Mouse (Mus musculus): ENCODE measurements around the gene Cep57. TPM values are rescaled to one million over a fixed set of nuclear protein-coding genes. Genes with fewer than 3 reads are reported as not detected.

The Cep57 gene
- polyA plus RNA-seq (2014; fragmentation: Nextera tagmentation; extraction: Ambion mirVana): 41.1 and 41.5 TPM in 2 replicates

- DNase-seq (ENCODE audit: low spot score) (peak; percentile 100), ATAC-seq (ENCODE audit: low read depth) (peak; percentile 92)
- Histone ChIP-seq H3K4me1 (ENCODE audit: control insufficient read depth, insufficient read depth, low read length) (peaks cover 19% of the 10 kb centered on the region), H3K4me2 (ENCODE audit: low read depth, low read length) (peak within 1 kb of the TSS; percentile 90), H3K36me3 (ENCODE audit: control insufficient read depth, insufficient read depth, low read length) (peaks cover 23% of the 10 kb centered on the region), H3K27me3 (replicated peaks; ENCODE audit: control insufficient read depth, insufficient read depth, low read length) (no peaks in the 10 kb centered on the region), H3K4me3 (ENCODE audit: low read depth, low read length) (peak within 1 kb of the TSS; percentile 85), H3K9ac (ENCODE audit: low read depth, low read length) (peak within 1 kb of the TSS; percentile 94), H3K27ac (replicated peaks; ENCODE audit: low read depth, low read length) (peak within 1 kb of the TSS; percentile 99), H3K9me3 (ENCODE audit: control insufficient read depth, low read length) (no peaks in the 10 kb centered on the region)
- 0% methylated on average over 38 of the region's 44 CpGs for WGBS
These were observed at the start of gene Cep57 for GRCm38 (mm10) chr9:13826832-13827405. Cep57 (minus strand) TSS chr9:13827107.

- Histone ChIP-seq H3K4me3 (ENCODE audit: low read depth, low read length) (no peak overlapping the region), H3K27ac (replicated peaks; ENCODE audit: low read depth, low read length) (no peak overlapping the region), H3K4me2 (ENCODE audit: low read depth, low read length) (no peak overlapping the region), H3K36me3 (ENCODE audit: control insufficient read depth, insufficient read depth, low read length) (no peaks in the 10 kb centered on the region), H3K9me3 (ENCODE audit: control insufficient read depth, low read length) (no peaks in the 10 kb centered on the region), H3K4me1 (ENCODE audit: control insufficient read depth, insufficient read depth, low read length) (no peaks in the 10 kb centered on the region), H3K27me3 (replicated peaks; ENCODE audit: control insufficient read depth, insufficient read depth, low read length) (no peaks in the 10 kb centered on the region), H3K9ac (ENCODE audit: low read depth, low read length) (no peak overlapping the region)
- DNase-seq (ENCODE audit: low spot score) (no peak), ATAC-seq (ENCODE audit: low read depth) (no peak)
- WGBS: 45% methylated on average over 2 of the region's 2 CpGs
These were observed 48.4 kb upstream of the Cep57 start for GRCm38 (mm10) chr9:13875340-13875739.

- WGBS: 42% methylated on average over 2 of the region's 2 CpGs
- Histone ChIP-seq H3K27ac (replicated peaks; ENCODE audit: low read depth, low read length) (no peak overlapping the region), H3K9me3 (ENCODE audit: control insufficient read depth, low read length) (no peaks in the 10 kb centered on the region), H3K9ac (ENCODE audit: low read depth, low read length) (no peak overlapping the region), H3K27me3 (replicated peaks; ENCODE audit: control insufficient read depth, insufficient read depth, low read length) (no peaks in the 10 kb centered on the region), H3K36me3 (ENCODE audit: control insufficient read depth, insufficient read depth, low read length) (no peaks in the 10 kb centered on the region), H3K4me3 (ENCODE audit: low read depth, low read length) (no peak overlapping the region), H3K4me1 (ENCODE audit: control insufficient read depth, insufficient read depth, low read length) (no peaks in the 10 kb centered on the region), H3K4me2 (ENCODE audit: low read depth, low read length) (no peak overlapping the region)
- DNase-seq (ENCODE audit: low spot score) (peak; percentile 32), ATAC-seq (ENCODE audit: low read depth) (no peak)
These were observed 47.5 kb upstream of the Cep57 start for GRCm38 (mm10) chr9:13874359-13874758.

- 88% methylated on average over 7 of the region's 7 CpGs for WGBS
- no peaks in the 10 kb centered on the region for H3K36me3 ChIP-seq (ENCODE audit: control insufficient read depth, insufficient read depth, low read length)
- no peaks in the 10 kb centered on the region for H3K27me3 ChIP-seq (replicated peaks; ENCODE audit: control insufficient read depth, insufficient read depth, low read length)
- no peak for DNase-seq (ENCODE audit: low spot score)
- no peak overlapping the region for H3K27ac ChIP-seq (replicated peaks; ENCODE audit: low read depth, low read length)
- H3K4me3 ChIP-seq (ENCODE audit: low read depth, low read length): no peak overlapping the region
- H3K4me1 ChIP-seq (ENCODE audit: control insufficient read depth, insufficient read depth, low read length): no peaks in the 10 kb centered on the region
- H3K4me2 ChIP-seq (ENCODE audit: low read depth, low read length): no peak overlapping the region
- H3K9me3 ChIP-seq (ENCODE audit: control insufficient read depth, low read length): no peaks in the 10 kb centered on the region
- no peak overlapping the region for H3K9ac ChIP-seq (ENCODE audit: low read depth, low read length)
- no peak for ATAC-seq (ENCODE audit: low read depth)
These were observed 44.7 kb upstream of the Cep57 start for GRCm38 (mm10) chr9:13871631-13872030.

- no peak overlapping the region for H3K9ac ChIP-seq (ENCODE audit: low read depth, low read length)
- WGBS: 67% methylated on average over 2 of the region's 2 CpGs
- no peak for ATAC-seq (ENCODE audit: low read depth)
- no peak overlapping the region for H3K4me2 ChIP-seq (ENCODE audit: low read depth, low read length)
- no peaks in the 10 kb centered on the region for H3K9me3 ChIP-seq (ENCODE audit: control insufficient read depth, low read length)
- DNase-seq (ENCODE audit: low spot score): no peak
- H3K27me3 ChIP-seq (replicated peaks; ENCODE audit: control insufficient read depth, insufficient read depth, low read length): no peaks in the 10 kb centered on the region
- no peak overlapping the region for H3K4me3 ChIP-seq (ENCODE audit: low read depth, low read length)
- H3K4me1 ChIP-seq (ENCODE audit: control insufficient read depth, insufficient read depth, low read length): no peaks in the 10 kb centered on the region
- no peaks in the 10 kb centered on the region for H3K36me3 ChIP-seq (ENCODE audit: control insufficient read depth, insufficient read depth, low read length)
- no peak overlapping the region for H3K27ac ChIP-seq (replicated peaks; ENCODE audit: low read depth, low read length)
These were observed 40.7 kb upstream of the Cep57 start for GRCm38 (mm10) chr9:13867646-13868045.

- no peak overlapping the region for H3K9ac ChIP-seq (ENCODE audit: low read depth, low read length)
- no peak overlapping the region for H3K4me2 ChIP-seq (ENCODE audit: low read depth, low read length)
- ATAC-seq (ENCODE audit: low read depth) (no peak), DNase-seq (ENCODE audit: low spot score) (no peak)
- no peaks in the 10 kb centered on the region for H3K4me1 ChIP-seq (ENCODE audit: control insufficient read depth, insufficient read depth, low read length)
- no peaks in the 10 kb centered on the region for H3K27me3 ChIP-seq (replicated peaks; ENCODE audit: control insufficient read depth, insufficient read depth, low read length)
- WGBS: 68% methylated on average over 4 of the region's 4 CpGs
- no peaks in the 10 kb centered on the region for H3K36me3 ChIP-seq (ENCODE audit: control insufficient read depth, insufficient read depth, low read length)
- no peak overlapping the region for H3K27ac ChIP-seq (replicated peaks; ENCODE audit: low read depth, low read length)
- H3K4me3 ChIP-seq (ENCODE audit: low read depth, low read length): no peak overlapping the region
- H3K9me3 ChIP-seq (ENCODE audit: control insufficient read depth, low read length): no peaks in the 10 kb centered on the region
These were observed 29.9 kb upstream of the Cep57 start for GRCm38 (mm10) chr9:13856777-13857176.

- Histone ChIP-seq H3K36me3 (ENCODE audit: control insufficient read depth, insufficient read depth, low read length) (no peaks in the 10 kb centered on the region), H3K27me3 (replicated peaks; ENCODE audit: control insufficient read depth, insufficient read depth, low read length) (no peaks in the 10 kb centered on the region), H3K4me3 (ENCODE audit: low read depth, low read length) (no peak overlapping the region), H3K27ac (replicated peaks; ENCODE audit: low read depth, low read length) (no peak overlapping the region), H3K9me3 (ENCODE audit: control insufficient read depth, low read length) (no peaks in the 10 kb centered on the region), H3K4me2 (ENCODE audit: low read depth, low read length) (no peak overlapping the region), H3K4me1 (ENCODE audit: control insufficient read depth, insufficient read depth, low read length) (no peaks in the 10 kb centered on the region), H3K9ac (ENCODE audit: low read depth, low read length) (no peak overlapping the region)
- WGBS: 58% methylated on average over 1 of the region's 1 CpGs
- ATAC-seq (ENCODE audit: low read depth) (no peak), DNase-seq (ENCODE audit: low spot score) (no peak)
These were observed 29.3 kb upstream of the Cep57 start for GRCm38 (mm10) chr9:13856247-13856646.

GRCm38 (mm10) chr9:13853876-13854275, 27.0 kb upstream of the Cep57 start:
- no peaks in the 10 kb centered on the region for H3K27me3 ChIP-seq (replicated peaks; ENCODE audit: control insufficient read depth, insufficient read depth, low read length)
- DNase-seq (ENCODE audit: low spot score) (no peak), ATAC-seq (ENCODE audit: low read depth) (no peak)
- no peak overlapping the region for H3K9ac ChIP-seq (ENCODE audit: low read depth, low read length)
- no peak overlapping the region for H3K4me3 ChIP-seq (ENCODE audit: low read depth, low read length)
- no peak overlapping the region for H3K4me2 ChIP-seq (ENCODE audit: low read depth, low read length)
- H3K4me1 ChIP-seq (ENCODE audit: control insufficient read depth, insufficient read depth, low read length): no peaks in the 10 kb centered on the region
- H3K9me3 ChIP-seq (ENCODE audit: control insufficient read depth, low read length): no peaks in the 10 kb centered on the region
- 33% methylated on average over 3 of the region's 3 CpGs for WGBS
- no peak overlapping the region for H3K27ac ChIP-seq (replicated peaks; ENCODE audit: low read depth, low read length)
- H3K36me3 ChIP-seq (ENCODE audit: control insufficient read depth, insufficient read depth, low read length): no peaks in the 10 kb centered on the region
